Mouse (Mus musculus): Measurements from ENCODE around the gene Hist3h2ba.
"Not testable (repeated sequence)": the region's sequence is repeated elsewhere in the genome, so short reads cannot be mapped to it uniquely, and the experiment has no call there.

Hist3h2ba gene

DNA sequence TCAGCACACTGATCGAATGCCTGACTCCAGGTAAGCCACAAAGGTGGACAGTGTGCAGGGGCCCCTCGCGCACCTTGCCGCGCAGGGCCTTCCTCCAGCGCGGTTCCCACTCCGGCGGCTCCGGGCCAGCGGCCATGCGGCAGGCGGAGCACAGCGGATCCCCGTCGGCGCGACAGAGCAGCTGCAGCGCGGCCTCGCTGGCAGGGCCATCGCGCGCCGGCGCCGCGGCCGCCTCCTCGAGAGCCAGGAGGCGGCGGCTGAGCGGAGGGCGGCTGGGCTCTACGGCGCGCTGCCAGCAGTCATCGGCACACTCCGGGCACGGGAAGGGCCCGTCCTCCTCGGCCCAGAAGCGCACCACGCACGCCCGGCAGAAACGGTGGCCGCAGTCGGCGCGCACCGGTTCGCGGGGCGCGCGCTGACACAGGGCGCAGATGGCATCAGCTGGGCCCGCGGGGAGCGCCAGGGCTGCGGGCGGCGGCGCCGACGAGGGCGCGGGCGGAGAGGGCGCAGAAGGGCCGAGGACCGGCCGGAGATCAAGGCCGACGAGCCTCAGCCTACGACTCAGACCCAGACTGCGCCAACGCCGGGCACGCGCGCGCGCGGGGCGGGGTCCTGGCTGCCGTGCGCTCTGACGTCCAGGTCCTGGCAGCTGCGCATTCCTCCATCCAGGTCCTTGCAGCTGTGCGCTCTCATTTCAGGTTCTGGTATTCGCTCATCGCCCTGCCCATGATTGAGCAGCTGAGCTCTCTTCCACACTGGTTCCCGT is 10.2 kb upstream of the Hist3h2ba start, which contains the start of gene Rnf187:
Gene Rnf187 (minus strand): TSS at position 595 of the 766 bp plus-strand sequence.
- peak; percentile 97 for DNase-seq (ENCODE audit: low read depth)

DNA sequence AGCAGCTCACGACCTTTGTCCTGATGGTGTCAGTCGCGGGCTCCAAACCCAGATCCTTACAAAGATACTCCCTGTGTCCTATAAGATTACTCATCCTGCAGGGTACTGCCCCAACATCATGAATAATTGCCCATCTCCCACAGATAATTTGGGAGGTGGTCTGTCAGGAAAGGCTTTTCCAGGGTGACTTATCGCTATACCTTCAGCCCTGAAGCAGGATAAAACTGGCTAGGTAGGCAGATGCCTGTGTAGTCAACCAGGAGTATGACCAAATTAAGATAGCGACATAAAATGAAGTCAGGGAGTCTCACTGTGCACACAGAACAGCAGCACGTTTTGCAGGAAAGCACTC is 9.7 kb upstream of the Hist3h2ba start:
- DNase-seq (ENCODE audit: low read depth), result no peak

DNA sequence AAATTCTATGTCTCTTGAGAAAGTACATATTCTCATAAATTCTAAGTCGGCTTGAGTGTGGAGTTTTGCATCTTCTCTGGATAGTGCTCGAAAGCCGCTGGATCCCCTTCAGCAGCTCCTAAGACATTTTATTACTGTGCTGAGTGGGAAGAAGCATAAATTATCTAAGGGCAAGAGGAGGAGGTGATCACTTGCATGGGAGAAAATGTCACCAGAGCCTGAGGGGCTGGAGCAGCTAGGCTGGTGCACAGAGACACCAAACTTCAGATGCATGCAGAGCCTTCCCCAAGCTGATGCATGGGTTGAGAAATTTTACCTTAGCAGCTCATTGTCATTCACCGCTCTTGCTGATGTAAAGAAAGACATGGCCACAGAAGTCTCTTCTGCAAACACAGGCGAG is 4.6 kb upstream of the Hist3h2ba start:
- DNase-seq (ENCODE audit: low read depth), result no peak

DNA sequence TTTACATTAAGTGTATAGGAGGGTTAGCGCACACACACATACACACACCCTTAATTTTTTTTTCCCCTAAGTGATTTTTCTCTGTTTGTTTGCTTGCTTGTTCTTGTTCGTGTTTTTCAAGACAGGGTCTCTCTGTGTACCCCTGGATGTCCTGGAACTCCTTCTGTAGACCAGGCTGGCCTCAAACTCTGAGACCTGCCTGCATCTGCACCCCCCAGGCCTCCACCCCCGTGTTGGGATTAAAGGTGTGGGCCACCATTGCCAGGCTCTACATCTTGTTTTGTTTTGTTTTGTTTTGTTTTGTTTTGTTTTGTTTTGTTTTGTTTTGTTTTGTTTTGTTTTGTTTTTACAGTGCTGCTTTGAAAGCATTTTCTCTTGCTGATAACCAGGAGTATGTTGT is 1.4 kb upstream of the Hist3h2ba start:
- no peak for DNase-seq (ENCODE audit: low read depth)

DNA sequence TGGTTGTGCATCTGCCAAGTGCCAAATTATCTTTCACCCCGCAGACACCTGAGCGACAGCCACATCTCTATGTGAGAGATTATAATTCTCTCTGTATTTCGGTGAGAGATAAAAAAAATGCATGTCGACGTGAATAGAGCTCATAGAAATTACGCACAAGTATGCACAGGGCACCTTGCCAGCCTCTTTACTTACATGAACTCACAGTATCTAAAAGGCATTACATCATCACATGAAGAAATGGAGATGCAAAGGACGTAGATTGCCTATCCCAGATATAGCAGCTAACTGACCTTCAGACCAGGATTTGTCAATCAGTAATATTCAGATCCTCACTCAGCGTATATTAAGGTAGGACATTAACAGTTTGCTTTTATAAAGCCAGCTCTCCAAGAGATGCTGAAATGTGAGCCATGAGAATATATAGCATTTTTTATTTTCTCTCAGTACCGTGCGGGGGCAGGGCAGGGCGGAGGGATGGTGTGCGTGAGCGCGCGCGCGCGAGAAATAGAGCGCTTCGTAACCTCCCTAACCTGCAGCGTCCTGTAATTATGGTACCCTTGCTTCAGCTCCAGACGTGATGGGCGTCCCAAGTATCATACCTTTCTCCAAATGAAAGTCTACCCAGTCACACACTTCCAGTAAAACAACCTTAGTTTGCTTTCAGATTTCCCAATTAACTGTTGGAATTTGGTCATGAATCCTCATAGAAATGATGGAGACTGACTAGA is 757 bp upstream of the Hist3h2ba start:
- no peak for DNase-seq (ENCODE audit: low read depth)

DNA sequence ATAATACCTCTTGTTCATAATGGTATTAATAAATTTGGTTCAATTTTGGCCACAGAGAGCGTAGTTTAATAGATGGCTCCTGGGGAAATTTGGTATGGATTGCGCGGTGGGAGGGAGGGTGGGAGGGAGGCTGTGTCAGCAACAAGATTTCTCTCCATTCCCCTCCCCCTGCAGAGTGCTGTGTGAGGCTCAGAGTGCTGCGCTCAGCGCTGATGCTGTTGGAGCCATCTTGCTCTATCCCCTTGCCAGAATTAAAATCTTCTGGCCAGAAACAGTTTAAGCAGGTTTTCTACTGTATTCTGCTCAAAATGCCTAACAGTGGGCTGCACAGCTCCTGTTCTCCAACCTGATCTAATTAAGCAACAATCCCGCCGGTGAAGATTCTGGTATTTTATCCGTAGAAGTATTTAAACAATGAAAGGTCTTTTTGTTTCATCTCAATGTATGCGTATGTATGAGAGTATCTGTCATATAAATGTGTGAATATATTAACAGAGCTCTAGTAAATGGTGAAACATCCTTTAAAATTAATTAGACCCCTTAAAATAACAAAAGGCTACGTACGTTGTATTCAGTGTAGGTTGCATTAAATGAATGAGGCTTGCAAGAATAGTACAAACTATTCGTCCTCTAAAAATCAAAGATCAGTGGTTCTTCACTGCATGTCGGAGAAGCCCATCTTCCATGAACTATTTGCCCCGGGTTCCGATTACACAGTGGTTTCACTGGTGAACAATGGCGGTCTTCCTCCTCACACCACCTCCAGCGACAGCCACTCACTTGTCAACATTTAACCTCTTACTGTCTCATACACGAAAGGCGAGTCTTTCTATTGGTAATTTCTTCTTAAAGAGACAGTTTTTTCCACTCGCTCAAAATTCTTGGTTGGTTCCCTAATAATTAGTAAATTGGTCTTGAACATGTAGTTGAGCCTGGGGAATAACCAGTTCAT is 1.0 kb downstream of the Hist3h2ba start:
- no peak for DNase-seq (ENCODE audit: low read depth)

DNA sequence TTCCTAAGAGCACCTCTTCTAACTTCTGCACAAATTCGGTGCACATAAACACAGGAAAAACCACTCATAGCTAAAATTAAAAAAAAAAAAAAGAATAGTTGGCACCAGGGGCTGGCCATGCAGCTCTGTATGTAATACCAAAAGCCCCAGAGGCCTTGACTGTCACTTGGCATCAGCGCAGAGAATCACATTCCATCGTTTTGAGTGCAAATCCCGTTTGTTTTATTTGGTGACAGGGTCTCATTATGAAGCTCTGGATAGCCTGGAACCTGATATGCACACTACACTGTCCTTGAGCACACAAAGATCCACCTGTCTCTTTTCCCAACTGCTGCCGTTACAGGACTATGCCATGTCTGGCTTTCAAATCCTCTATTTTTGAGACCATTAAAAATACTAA is 2.5 kb downstream of the Hist3h2ba start:
- no peak for DNase-seq (ENCODE audit: low read depth)

DNA sequence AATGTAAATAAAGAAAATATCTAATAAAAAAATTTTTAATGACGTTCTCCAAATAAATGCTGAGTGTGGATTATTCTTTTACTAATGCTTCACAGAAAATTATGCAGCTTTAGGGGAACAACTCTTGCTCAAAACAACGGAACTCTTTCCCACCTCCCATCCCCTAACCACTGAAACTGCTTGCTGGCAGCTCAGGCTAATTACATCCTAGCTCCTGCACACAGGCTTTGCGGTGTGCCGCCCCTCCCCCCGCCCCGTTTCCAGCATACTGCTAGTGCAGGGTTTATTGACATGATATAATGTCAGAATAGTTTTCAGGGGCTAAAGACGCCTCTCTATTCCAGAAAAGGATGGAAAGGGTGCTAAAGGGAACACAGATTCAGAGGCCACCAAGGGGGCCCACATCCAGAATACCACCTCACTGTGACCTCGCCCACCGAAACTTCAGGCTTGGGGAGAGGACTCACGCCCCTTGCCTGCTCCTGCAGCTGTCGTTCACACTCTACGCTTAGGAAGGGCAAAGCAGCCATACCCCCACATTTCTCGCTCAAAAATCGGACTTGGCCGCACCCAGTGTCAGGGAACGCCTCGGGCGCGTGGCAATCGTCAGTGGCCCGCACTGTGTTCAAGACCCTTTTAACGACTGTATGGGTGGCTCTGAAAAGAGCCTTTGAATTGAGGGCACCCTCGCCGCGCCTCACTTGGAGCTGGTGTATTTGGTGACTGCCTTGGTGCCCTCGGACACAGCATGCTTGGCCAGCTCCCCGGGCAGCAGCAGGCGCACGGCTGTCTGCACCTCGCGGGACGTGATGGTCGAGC is 4.8 kb downstream of the Hist3h2ba start:
- DNase-seq (ENCODE audit: low read depth), result no peak

DNA sequence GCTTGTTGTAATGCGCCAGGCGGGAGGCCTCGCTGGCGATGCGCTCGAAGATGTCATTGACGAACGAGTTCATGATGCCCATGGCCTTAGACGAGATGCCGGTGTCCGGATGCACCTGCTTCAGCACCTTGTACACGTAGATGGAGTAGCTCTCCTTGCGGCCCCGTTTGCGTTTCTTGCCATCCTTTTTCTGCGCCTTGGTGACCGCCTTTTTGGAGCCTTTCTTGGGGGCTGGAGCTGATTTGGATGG is 5.4 kb downstream of the Hist3h2ba start:
- not testable (repeated sequence) for DNase-seq (ENCODE audit: low read depth)

DNA sequence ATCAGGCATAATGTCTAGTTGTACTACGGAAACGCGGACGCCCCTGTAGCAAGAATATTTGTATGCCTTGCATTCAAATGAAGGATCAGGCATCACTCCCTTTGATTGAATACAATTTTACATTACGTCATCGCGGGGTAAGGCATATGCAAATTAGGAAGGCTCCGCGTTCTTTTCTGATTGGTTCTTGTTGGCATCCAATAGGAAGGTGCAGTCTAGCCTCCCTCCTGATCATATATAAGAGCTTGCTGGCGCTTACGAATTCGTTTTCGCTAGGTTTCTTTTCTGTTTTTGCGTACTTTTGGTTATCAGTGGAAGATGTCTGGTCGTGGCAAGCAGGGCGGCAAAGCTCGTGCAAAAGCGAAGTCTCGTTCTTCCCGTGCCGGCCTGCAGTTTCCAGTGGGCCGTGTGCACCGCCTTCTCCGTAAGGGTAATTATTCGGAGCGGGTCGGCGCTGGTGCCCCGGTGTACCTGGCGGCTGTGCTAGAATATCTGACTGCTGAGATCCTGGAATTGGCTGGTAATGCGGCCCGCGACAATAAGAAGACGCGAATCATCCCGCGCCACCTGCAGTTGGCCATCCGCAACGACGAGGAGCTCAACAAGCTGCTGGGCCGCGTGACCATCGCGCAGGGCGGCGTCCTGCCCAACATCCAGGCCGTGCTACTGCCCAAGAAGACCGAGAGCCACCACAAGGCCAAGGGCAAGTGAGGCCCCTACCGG is 5.9 kb downstream of the Hist3h2ba start, which contains the start of the genes Hist3h2a and Trim17:
Gene Hist3h2a (plus strand): TSS at position 266 of the 723 bp plus-strand sequence.
Gene Trim17 (plus strand): TSS at position 266 of the 723 bp plus-strand sequence.
- peak; percentile 92 for DNase-seq (ENCODE audit: low read depth)

DNA sequence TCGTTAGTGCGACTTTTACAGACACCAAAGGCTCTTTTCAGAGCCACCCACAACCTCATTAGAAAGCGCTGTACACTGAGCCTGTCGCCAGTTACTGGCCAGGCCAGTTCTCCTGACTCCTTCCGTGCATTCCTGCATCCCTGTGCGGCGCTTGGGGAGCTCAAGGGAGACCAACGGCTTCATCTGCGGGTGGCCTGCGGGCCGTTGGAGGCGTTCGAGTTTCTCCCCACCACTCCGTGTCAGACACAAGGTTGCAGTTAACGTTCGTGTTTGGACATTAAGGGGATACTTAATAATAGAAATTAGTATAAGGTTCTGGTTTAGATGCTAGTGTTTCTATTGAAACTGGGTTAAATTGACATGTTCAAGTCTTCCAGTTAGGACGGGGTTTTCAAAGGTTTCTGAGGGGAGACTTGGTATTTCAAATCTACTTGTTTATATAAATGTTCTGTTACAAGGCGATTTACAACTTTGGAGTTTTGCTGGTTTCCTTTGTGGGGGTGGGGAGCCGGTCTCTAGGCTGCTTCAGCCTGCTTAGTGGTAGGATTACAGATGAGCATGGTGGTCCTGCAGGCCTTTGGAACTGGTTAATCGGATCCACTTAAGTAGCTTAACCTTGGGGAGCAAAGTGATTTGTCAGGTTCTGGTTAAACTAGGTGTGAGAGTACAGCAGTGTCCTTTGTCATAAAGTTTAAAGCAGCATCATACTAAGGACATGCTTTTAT is 6.6 kb downstream of the Hist3h2ba start:
- DNase-seq (ENCODE audit: low read depth), result peak; percentile 49

DNA sequence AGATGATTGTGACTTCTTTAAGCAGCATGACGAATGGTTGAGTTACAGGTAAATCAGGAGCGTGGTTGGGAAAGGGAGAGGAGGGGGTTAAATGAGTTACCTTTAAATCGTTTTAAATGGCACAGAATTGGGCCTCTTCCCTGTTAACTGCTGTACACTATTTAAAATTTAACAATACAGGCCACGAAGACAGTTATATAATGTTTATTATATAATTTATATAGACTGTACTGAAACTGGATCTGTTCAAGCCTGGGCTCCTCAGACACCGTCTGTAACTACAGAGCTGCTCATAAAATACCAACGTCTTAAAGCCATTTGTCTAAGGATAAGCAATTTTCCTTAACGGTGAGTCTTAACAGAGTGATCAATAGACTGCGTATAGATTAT is 7.1 kb downstream of the Hist3h2ba start:
- no peak for DNase-seq (ENCODE audit: low read depth)

DNA sequence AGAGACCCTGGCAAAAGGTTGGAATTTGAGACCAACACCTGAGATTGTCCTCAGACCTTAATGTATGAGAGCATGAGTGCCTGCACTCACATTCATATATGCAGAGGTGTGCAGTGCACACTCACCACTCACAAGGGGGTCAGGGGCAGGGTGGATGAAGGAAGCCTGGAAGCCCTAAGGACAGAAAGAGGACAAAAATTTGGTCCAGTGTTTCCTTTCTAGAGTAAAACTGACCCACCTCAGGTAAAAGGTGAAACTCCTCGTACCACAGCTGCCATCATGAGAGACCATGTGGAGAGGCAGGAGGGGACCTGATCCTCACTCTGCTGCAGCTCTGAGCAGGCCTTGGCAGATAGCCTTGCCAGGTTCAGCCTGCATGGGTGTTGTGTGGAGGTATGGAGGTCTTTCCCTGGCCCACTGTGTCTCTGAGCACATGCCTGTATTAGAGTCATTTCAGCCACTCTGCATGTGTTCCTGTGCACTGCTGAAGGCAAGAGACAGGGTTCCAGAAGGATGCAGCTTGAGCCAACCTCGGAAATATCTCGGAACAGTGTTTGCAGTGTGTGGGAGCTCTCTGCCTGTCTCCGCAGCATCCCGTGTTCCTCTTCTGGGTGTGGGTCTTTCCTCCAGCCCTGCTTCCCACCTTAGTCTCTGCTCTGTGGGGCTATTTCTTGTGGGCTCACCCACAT is 8.7 kb downstream of the Hist3h2ba start:
- no peak for DNase-seq (ENCODE audit: low read depth)

DNA sequence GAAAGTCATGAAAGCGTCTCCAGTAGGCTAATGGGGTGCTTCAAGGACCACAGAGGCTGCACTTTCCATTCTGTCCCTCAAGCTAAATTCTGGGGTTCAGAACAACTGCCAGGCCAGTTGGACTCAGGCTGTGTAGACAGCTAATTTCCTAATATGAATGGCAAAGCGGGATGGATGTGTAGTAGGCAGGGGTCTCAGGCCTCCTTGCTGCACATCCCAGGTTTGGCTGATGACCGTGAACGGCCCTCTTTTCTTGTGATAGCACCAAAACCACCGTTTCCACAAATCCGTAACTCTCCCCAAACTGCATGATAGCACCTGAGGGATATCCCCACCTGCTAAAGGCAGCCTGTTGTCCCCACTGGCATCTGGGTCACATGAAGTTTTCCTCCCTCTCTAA is 9.8 kb downstream of the Hist3h2ba start:
- no peak for DNase-seq (ENCODE audit: low read depth)

DNA sequence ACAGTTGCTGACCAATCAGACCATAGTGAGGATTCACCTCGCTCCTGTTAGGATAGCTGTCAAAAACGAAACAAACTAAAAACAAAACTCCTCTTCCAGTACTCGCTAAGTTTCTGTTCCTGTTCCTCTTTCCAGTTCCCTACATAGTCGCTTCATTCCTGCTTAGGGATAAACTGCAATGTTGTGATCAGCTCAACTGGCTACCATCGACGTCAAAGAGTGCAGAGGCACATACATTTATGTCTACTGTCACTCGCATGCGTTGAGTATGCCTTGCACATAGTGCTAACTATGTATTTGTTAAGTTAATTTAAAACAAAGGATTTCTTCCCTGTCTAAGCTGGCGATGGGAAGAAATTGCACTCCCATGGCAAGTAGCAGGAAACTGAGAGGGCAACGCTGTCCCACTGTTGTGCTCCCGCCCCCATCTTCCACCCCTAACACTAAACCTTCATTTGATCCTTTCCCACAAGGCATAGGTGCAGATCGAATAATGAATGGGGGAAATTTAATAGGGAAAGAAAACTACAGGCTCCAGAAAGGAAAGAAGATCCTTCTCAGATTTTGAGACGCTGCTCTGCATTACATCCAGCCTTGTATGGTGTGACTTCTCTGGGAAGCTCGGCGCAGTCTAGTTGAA is 10.6 kb downstream of the Hist3h2ba start:
- no peak for DNase-seq (ENCODE audit: low read depth)

DNA sequence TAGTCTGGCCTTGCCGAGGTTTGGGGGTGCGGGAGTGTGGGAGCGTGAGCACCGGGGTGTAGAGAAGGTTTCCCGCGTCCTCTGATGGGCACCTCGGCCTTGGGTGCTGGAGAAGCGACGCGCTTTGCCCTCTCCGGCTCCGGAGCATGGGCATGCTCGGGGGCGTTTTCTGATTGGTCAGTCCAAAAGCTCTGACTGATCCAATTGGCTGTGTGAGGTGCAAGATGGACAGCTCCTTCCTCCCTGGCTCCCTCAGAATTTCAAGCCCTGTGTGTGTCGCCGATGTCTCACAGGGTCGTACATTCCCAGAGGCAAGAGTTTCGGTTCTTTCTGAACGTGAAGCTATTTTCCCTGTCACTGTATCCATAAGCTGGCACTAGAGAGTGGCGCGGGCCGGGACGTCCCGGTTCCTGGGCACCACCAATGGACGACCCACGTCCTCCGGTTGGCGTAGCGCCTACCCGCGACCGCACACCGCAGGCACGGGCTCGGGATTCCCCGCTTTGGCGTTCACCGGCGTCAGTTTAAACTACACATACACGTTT is 11.3 kb downstream of the Hist3h2ba start:
- DNase-seq (ENCODE audit: low read depth), result peak; percentile 89

DNA sequence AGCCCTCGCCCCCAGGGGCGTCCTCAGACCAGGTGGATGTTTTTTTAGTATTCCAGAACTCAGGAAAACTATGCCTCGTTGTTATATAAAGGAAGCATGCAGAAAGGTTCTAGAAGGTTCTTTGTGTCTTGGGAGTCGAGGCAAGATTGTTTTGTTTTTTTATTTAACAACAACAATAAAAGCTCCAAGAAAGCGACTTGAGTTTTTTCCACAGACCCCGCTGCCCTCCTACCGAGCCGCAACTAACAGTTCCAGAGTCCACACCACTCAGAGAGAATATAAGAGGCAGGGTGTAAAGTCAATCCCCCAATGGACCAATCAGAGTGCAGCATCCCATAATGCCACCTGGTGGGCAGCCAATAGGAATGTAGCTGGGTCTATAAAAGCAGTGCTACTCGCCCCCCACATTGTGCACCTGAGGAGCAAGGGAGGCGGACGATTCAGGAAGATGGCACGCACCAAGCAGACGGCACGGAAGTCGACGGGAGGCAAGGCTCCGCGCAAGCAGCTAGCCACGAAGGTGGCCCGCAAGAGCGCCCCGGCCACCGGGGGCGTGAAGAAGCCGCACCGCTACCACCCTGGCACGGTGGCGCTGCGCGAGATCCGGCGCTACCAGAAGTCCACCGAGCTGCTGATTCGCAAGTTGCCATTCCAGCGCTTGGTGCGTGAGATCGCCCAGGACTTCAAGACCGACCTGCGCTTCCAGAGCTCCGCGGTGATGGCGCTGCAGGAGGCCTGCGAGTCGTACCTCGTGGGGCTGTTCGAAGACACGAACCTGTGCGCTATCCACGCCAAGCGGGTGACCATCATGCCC is 12.9 kb downstream of the Hist3h2ba start:
- no peak for DNase-seq (ENCODE audit: low read depth)

DNA sequence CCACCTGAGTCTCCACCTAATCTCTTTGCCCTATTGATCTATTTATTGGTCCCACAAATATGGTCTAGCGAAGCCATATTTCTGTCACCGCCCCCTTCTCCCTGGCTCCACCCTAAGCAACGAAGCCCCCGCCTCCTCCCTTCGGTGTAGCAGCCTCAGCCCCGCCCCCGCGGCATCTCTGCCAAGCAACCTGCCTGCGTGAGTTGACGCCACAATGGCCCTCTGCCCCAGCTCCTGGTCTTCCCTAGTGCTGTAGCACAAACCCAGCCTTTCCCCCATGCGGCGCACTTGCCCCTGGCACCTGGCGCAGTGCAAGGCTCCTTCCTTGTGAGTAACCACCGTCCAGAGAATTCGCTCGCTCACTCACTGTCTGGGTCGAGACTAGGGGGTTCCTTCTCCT is 14.8 kb downstream of the Hist3h2ba start:
- DNase-seq (ENCODE audit: low read depth), result no peak
